Mouse (Mus musculus) thymus, adult 2 months (tissue): ENCODE measurements around the gene Vmn1r11.

Source experiments
- CTCF ChIP-seq: fragments of 200-500 bp; IDR thresholded peaks from 2 replicates; pipeline ENCODE4 v1.5.1; 2012; ENCODE audit warnings: mild to moderate bottlenecking, control low read depth, low read length, moderate library complexity, borderline replicate concordance; ENCODE audit not compliant: control insufficient read depth, poor library complexity, insufficient read depth; ENCODE audit errors: extremely low read depth
- POLR2A ChIP-seq: fragments of 200-500 bp; IDR thresholded peaks from 2 replicates; pipeline ENCODE4 v1.6.1; 2012; ENCODE audit warnings: mild to moderate bottlenecking, low read length, control low read depth, moderate library complexity; ENCODE audit not compliant: control insufficient read depth, poor library complexity, insufficient read depth; ENCODE audit errors: extremely low read depth

- TF ChIP-seq POLR2A (no peak), CTCF (no peak)
These were observed 26.9 kb upstream of the Vmn1r11 start for GRCm38 (mm10) chr6:57106358-57106757.
